Mouse (Mus musculus) heart, embryonic 10.5 days (tissue): ENCODE data around the gene Slain2. TPM values are rescaled to one million over a fixed set of nuclear protein-coding genes. Genes with fewer than 3 reads are reported as not detected.

Experiments used
- DNase-seq: peaks from one replicate; pipeline ENCODE4 v3.0.0-alpha.2; 2017; ENCODE audit warnings: low spot score
- H3K27ac ChIP-seq: fragments of 300-500 bp; sonication (generic); 2 replicates; pipeline ENCODE4 v1.5.1; 2016; ENCODE audit warnings: mild to moderate bottlenecking
- H3K27me3 ChIP-seq: fragments of 300-500 bp; sonication (generic); 2 replicates; pipeline ENCODE4 v1.6.1; 2016; ENCODE audit warnings: mild to moderate bottlenecking; ENCODE audit not compliant: poor library complexity, insufficient read depth, severe bottlenecking
- H3K36me3 ChIP-seq: fragments of 300-500 bp; sonication (generic); 2 replicates; pipeline ENCODE4 v1.6.1; 2016; ENCODE audit warnings: mild to moderate bottlenecking, moderate library complexity
- H3K4me1 ChIP-seq: fragments of 300-500 bp; sonication (generic); 2 replicates; pipeline ENCODE4 v1.6.1; 2016; ENCODE audit warnings: mild to moderate bottlenecking
- H3K4me3 ChIP-seq: fragments of 300-500 bp; sonication (generic); 2 replicates; pipeline ENCODE4 v1.5.1; 2016; ENCODE audit warnings: mild to moderate bottlenecking, moderate library complexity
- H3K9me3 ChIP-seq: fragments of 300-500 bp; sonication (generic); 2 replicates; pipeline ENCODE4 v1.6.1; 2016; ENCODE audit warnings: mild to moderate bottlenecking, moderate library complexity
- WGBS: fragments of 180-500 bp; shearing (Covaris S2); methylation state at CpG from one replicate; pipeline ENCODE4 v1.1.7; 2016; 5-methylcytosine and 5-hydroxymethylcytosine counted together
- polyA plus RNA-seq: library from polyadenylated mRNA; unstranded; fragments of >200 nt; fragmentation: Nextera tagmentation; extraction: Ambion mirVana; gene quantifications from 2 replicates; pipeline ENCODE4 v1.2.1, GENCODE M21; 2016

The Slain2 gene
- polyA plus RNA-seq, 1 experiment from 2014 or later: 21.0 TPM

- Histone ChIP-seq H3K9me3 (no peaks in the 10 kb centered on the region), H3K4me3 (no peak overlapping the region), H3K4me1 (peaks cover 14% of the 10 kb centered on the region), H3K36me3 (no peaks in the 10 kb centered on the region), H3K27ac (no peak overlapping the region), H3K27me3 (no peaks in the 10 kb centered on the region)
- no peak for DNase-seq
- WGBS: 86% methylated on average over 6 of the region's 6 CpGs
Observed at GRCm38 (mm10) chr5:72907402-72907801, 6.7 kb upstream of the Slain2 start.

- no peaks in the 10 kb centered on the region for H3K9me3 ChIP-seq
Observed at GRCm38 (mm10) chr5:72908324-72908936, 5.7 kb upstream of the Slain2 start.

GRCm38 (mm10) chr5:72909363-72909762 lies 4.7 kb upstream of the Slain2 start:
- Histone ChIP-seq H3K4me3 (no peak overlapping the region), H3K4me1 (peaks cover 19% of the 10 kb centered on the region), H3K36me3 (no peaks in the 10 kb centered on the region), H3K27ac (no peak overlapping the region), H3K9me3 (no peaks in the 10 kb centered on the region), H3K27me3 (no peaks in the 10 kb centered on the region)
- WGBS: 60% methylated on average over 4 of the region's 4 CpGs
- no peak for DNase-seq

More at GRCm38 (mm10) chr5:72908324-72908936, 5.7 kb upstream of the Slain2 start:
- WGBS: 77% methylated on average over 8 of the region's 8 CpGs
- Histone ChIP-seq H3K4me3 (no peak overlapping the region), H3K4me1 (peaks cover 20% of the 10 kb centered on the region), H3K36me3 (no peaks in the 10 kb centered on the region), H3K27ac (0 out of 2 replicates have a peak overlapping the region, but pooled peaks have one; percentile 14), H3K27me3 (no peaks in the 10 kb centered on the region)
- peak; percentile 54 for DNase-seq

GRCm38 (mm10) chr5:72910373-72910772 lies 3.7 kb upstream of the Slain2 start:
- H3K9me3 ChIP-seq: no peaks in the 10 kb centered on the region
- no peaks in the 10 kb centered on the region for H3K27me3 ChIP-seq
- 88% methylated on average over 1 of the region's 1 CpGs for WGBS
- no peak for DNase-seq
- no peaks in the 10 kb centered on the region for H3K36me3 ChIP-seq
- H3K4me1 ChIP-seq: peaks cover 18% of the 10 kb centered on the region
- H3K27ac ChIP-seq: no peak overlapping the region
- H3K4me3 ChIP-seq: no peak overlapping the region

- Histone ChIP-seq H3K4me1 (peaks cover 17% of the 10 kb centered on the region), H3K36me3 (no peaks in the 10 kb centered on the region), H3K27me3 (no peaks in the 10 kb centered on the region), H3K27ac (no peak overlapping the region), H3K4me3 (no peak overlapping the region), H3K9me3 (no peaks in the 10 kb centered on the region)
- no peak for DNase-seq
- 68% methylated on average over 3 of the region's 3 CpGs for WGBS
Observed at GRCm38 (mm10) chr5:72911284-72911683, 2.8 kb upstream of the Slain2 start.

GRCm38 (mm10) chr5:72914633-72915561 lies 793 bp downstream of the Slain2 start:
- H3K4me1 ChIP-seq: peaks cover 29% of the 10 kb centered on the region
- peak; percentile 84 for DNase-seq
- no peaks in the 10 kb centered on the region for H3K9me3 ChIP-seq
- H3K36me3 ChIP-seq: no peaks in the 10 kb centered on the region
- H3K27ac ChIP-seq: peak overlapping the region; percentile 99
- H3K4me3 ChIP-seq: peak overlapping the region; percentile 81
- under 1% methylated on average over 66 of the region's 66 CpGs for WGBS
- H3K27me3 ChIP-seq: no peaks in the 10 kb centered on the region

- WGBS: 25% methylated on average over 4 of the region's 4 CpGs
- DNase-seq: no peak
- peak overlapping the region; percentile 99 for H3K27ac ChIP-seq
Observed at GRCm38 (mm10) chr5:72916048-72916447, 1.9 kb downstream of the Slain2 start.

GRCm38 (mm10) chr5:72916851-72917250 lies 2.7 kb downstream of the Slain2 start:
- H3K9me3 ChIP-seq: no peaks in the 10 kb centered on the region
- H3K27me3 ChIP-seq: no peaks in the 10 kb centered on the region
- peak; percentile 31 for DNase-seq
- H3K36me3 ChIP-seq: 0 out of 2 replicates have a peak, but pooled peaks cover 2% of the 10 kb centered on the region
- H3K27ac ChIP-seq: 0 out of 2 replicates have a peak overlapping the region, but pooled peaks have one; percentile 99
- H3K4me3 ChIP-seq: peak overlapping the region; percentile 81
- peaks cover 29% of the 10 kb centered on the region for H3K4me1 ChIP-seq
- WGBS: 47% methylated on average over 1 of the region's 1 CpGs

More at GRCm38 (mm10) chr5:72916048-72916447, 1.9 kb downstream of the Slain2 start:
- Histone ChIP-seq H3K9me3 (no peaks in the 10 kb centered on the region), H3K4me1 (peaks cover 29% of the 10 kb centered on the region), H3K27me3 (no peaks in the 10 kb centered on the region), H3K36me3 (no peaks in the 10 kb centered on the region), H3K4me3 (peak overlapping the region; percentile 81)

GRCm38 (mm10) chr5:72920416-72920815 lies 6.3 kb downstream of the Slain2 start:
- Histone ChIP-seq H3K4me3 (no peak overlapping the region), H3K27ac (no peak overlapping the region), H3K36me3 (0 out of 2 replicates have a peak, but pooled peaks cover 2% of the 10 kb centered on the region), H3K4me1 (peaks cover 32% of the 10 kb centered on the region), H3K9me3 (no peaks in the 10 kb centered on the region), H3K27me3 (no peaks in the 10 kb centered on the region)
- no peak for DNase-seq
- WGBS: 93% methylated on average over 4 of the region's 4 CpGs

GRCm38 (mm10) chr5:72921171-72921570 lies 7.1 kb downstream of the Slain2 start:
- DNase-seq: peak; percentile 67
- Histone ChIP-seq H3K36me3 (0 out of 2 replicates have a peak, but pooled peaks cover 2% of the 10 kb centered on the region), H3K27ac (no peak overlapping the region), H3K9me3 (no peaks in the 10 kb centered on the region), H3K4me1 (peaks cover 34% of the 10 kb centered on the region), H3K4me3 (no peak overlapping the region), H3K27me3 (no peaks in the 10 kb centered on the region)
- WGBS: 90% methylated on average over 8 of the region's 8 CpGs

GRCm38 (mm10) chr5:72922796-72923195 lies 8.7 kb downstream of the Slain2 start:
- no peak for DNase-seq
- Histone ChIP-seq H3K36me3 (0 out of 2 replicates have a peak, but pooled peaks cover 2% of the 10 kb centered on the region), H3K9me3 (no peaks in the 10 kb centered on the region), H3K27me3 (no peaks in the 10 kb centered on the region), H3K4me1 (peaks cover 25% of the 10 kb centered on the region), H3K4me3 (no peak overlapping the region), H3K27ac (no peak overlapping the region)
- WGBS: 92% methylated on average over 3 of the region's 3 CpGs

GRCm38 (mm10) chr5:72927074-72927473 lies 13.0 kb downstream of the Slain2 start:
- Histone ChIP-seq H3K27ac (no peak overlapping the region), H3K27me3 (no peaks in the 10 kb centered on the region), H3K36me3 (no peaks in the 10 kb centered on the region), H3K9me3 (no peaks in the 10 kb centered on the region), H3K4me1 (peaks cover 25% of the 10 kb centered on the region), H3K4me3 (no peak overlapping the region)
- no peak for DNase-seq
